Mouse (Mus musculus): Measurements from ENCODE around the gene Apoc2. TPM values are rescaled to one million over a fixed set of nuclear protein-coding genes. Genes with fewer than 3 reads are reported as not detected.

Gene Apoc2
- polyA plus RNA-seq, 1 experiment from 2014 or later = not detected

DNA sequence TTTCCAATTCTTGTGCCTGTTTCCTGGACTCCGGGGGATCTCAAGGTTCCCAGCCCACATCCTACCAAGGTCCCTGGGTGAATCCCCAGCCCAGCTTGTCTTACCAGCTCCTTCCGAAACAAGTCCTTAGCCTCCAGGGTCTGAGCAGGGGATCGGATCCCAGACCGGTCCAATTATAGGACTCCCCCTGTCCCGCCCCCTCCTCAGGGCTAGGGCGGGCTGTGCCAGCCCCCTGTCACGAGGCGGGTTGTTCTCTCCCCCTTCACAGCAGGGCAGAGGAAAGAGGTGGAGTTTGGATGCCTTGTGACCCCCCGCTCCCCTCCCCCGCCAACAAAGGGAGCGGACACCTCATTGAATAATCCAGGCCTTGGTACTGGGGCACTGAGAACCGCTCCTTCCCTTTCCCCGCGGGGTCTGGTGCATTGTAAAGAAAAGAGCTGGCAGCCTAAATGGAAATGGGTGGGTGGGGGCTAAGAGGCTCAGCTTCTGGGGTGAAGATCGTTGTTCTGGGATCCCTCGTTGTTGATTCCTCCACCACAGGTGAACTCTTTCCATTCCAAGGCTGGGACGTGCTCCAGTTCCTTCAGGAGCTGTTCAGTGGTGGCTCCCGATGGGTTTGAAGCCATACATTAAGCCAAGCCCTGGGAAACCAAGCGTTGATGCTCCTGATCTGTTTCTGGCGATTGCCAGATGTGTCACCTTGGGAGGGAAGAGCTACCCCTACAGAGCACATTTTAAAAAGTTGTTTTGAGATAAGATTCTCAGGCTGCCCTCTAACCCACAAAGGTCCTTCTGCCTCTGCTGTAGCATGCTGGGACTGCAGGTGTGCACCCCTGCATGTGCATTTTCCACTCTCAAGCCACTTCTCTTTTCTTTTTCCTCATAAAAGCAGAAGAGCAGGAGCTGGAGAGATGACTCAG, 21.4 kb upstream of the Apoc2 start, which contains the start of gene Apoe:
Gene Apoe, minus strand, starts transcription at position 282 of the 920 bp plus-strand sequence.
- peak within 1 kb of the TSS; percentile 72 for H3K9ac ChIP-seq
- peaks cover 46% of the 10 kb centered on the region for H3K36me3 ChIP-seq
- peak within 1 kb of the TSS; percentile 83 for H3K4me2 ChIP-seq
- 1% methylated on average over 20 of the region's 20 CpGs for WGBS
- H3K4me1 ChIP-seq = peaks cover 25% of the 10 kb centered on the region
- no peaks in the 10 kb centered on the region for H3K27me3 ChIP-seq
- H3K4me3 ChIP-seq = peak within 1 kb of the TSS; percentile 45
- peaks cover 7% of the 10 kb centered on the region; the same call in 1 of the 2 replicates for H3K9me3 ChIP-seq
- ATAC-seq (ENCODE audit: insufficient number of reproducible peaks, insufficient read depth, low FRiP score, low TSS enrichment, low read depth) = no peak
- peak within 1 kb of the TSS; percentile 62 for H3K27ac ChIP-seq

DNA sequence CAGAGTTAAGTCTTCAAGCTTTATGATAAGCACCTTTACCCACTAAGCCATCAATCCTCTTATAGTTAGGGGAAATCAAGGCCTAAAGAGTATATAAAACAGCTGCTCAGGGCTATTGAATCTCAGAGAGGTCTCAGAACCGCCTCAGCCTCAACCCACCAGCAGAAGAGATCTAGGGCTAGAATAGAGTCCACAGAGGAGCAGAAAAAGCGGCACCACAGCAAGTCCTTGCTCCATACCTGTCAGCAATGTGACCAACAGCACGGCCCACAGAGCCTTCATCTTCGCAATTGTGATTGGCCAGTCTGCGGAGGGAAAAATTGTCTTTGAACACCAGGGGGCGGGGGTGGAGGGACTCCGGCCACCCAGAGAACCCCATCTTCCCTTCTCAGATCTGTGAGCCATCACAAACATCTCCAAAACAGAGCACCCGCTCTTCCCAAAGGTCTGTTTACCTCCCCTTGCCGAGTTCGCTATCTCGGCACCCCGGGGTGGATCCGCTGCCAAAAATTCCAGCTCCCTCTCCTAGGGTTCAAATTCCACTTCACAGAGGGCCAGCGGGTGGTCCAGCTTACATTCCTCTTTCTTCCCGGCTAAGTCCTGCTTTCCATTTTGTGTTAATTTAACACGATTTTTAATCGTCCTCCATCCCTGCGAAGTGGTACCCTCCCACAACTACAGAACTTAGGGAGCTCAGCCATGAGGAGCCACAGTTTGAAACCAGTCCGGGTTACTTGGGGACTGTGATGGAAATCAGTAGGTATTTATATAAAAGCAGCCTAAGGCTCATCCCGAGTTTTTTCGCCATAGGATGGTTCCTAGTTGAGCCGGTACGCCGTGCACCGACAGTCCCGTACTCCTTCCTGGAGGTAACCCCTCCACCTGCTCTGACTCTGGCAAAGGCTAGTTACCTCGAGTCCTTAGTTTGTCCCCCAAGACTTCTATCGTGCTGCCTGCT, 20.5 kb upstream of the Apoc2 start:
- Histone ChIP-seq H3K27me3 (no peaks in the 10 kb centered on the region), H3K36me3 (peaks cover 37% of the 10 kb centered on the region), H3K9me3 (peaks cover 7% of the 10 kb centered on the region; the same call in 1 of the 2 replicates), H3K4me3 (peak overlapping the region; percentile 45), H3K4me2 (peak overlapping the region; percentile 83), H3K4me1 (peaks cover 28% of the 10 kb centered on the region), H3K27ac (peak overlapping the region; percentile 62), H3K9ac (peak overlapping the region; percentile 72)
- ATAC-seq (ENCODE audit: insufficient number of reproducible peaks, insufficient read depth, low FRiP score, low TSS enrichment, low read depth) = no peak
- WGBS = 2% methylated on average over 28 of the region's 28 CpGs

DNA sequence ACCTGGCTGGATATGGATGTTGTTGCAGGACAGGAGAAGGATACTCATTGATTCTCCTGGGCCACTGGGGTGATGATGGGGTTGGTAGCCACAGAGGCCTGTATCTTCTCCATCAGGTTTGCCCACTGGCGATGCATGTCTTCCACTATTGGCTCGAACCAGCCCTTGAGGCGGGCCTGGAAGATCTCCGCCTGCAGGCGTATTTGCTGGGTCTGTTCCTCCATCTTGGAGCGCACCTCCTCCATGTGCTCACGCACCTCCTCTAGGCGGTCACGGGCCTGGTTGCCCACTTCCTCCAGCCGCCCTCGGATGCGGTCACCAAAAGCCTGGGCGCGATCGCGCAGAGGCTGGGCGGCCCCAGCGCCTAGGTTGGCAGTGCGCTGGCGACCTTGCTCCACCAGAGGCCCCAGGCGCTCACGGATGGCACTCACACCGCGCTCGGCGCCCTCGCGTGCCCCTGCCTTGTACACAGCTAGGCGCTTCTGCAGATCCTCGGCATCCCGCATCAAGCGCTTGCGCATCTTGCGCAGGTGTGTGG, 18.7 kb upstream of the Apoc2 start:
- H3K9me3 ChIP-seq = peaks cover 7% of the 10 kb centered on the region; the same call in 1 of the 2 replicates
- no peak overlapping the region for H3K4me3 ChIP-seq
- no peak for ATAC-seq (ENCODE audit: insufficient number of reproducible peaks, insufficient read depth, low FRiP score, low TSS enrichment, low read depth)
- H3K27ac ChIP-seq = no peak overlapping the region
- peaks cover 32% of the 10 kb centered on the region for H3K4me1 ChIP-seq
- WGBS = 94% methylated on average over 34 of the region's 34 CpGs
- no peaks in the 10 kb centered on the region for H3K27me3 ChIP-seq
- no peak overlapping the region for H3K4me2 ChIP-seq
- peaks cover 20% of the 10 kb centered on the region for H3K36me3 ChIP-seq
- H3K9ac ChIP-seq = no peak overlapping the region

DNA sequence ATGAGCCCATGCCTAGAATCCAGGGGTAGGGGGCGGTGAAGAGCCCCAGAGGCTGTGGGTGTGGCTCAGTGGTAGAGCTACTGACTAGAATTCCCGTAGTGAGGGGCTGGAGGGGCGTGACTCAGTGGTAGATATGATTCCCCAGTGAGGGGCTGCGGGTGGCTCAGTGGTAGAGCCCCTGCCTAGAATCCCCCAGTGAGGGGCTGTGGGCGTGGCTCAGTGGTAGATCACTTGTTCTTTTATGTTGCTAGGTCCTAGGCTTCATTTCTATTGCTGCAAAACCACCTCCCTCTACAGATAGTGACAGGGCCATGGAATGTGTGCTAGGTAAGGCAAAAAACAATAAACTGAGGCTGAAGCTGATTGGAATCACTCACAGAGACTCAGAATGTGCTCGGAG, 18.1 kb upstream of the Apoc2 start:
- peaks cover 30% of the 10 kb centered on the region for H3K4me1 ChIP-seq

DNA sequence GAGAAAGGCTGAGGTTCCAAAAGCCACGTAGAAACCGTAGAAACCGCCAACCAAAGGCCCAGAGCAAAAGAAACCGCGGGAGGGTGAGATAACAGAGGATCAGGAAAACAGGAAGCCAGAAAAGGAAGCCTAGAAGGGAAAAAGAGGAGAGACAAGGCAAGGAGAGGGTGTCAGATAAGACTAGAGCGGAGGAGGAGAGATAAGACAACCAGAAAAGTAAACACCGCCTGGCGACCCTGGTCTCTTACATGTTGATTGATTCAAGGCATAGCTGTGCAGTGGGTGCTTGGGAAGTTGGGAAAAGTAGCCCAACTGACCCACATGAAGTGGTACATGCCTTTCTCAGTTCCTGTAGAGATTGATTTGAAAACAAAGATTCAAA, 17.5 kb upstream of the Apoc2 start:
- no peak overlapping the region for H3K4me2 ChIP-seq
- ATAC-seq (ENCODE audit: insufficient number of reproducible peaks, insufficient read depth, low FRiP score, low TSS enrichment, low read depth) = no peak
- H3K9ac ChIP-seq = no peak overlapping the region
- H3K9me3 ChIP-seq = peaks cover 7% of the 10 kb centered on the region; the same call in 1 of the 2 replicates
- WGBS = 55% methylated on average over 8 of the region's 8 CpGs
- no peak overlapping the region for H3K4me3 ChIP-seq
- no peaks in the 10 kb centered on the region for H3K27me3 ChIP-seq
- no peak overlapping the region for H3K27ac ChIP-seq
- H3K4me1 ChIP-seq = peaks cover 26% of the 10 kb centered on the region
- H3K36me3 ChIP-seq = peaks cover 16% of the 10 kb centered on the region

More for the DNA sequence above, 18.1 kb upstream of the Apoc2 start:
- no peak overlapping the region for H3K9ac ChIP-seq
- no peak for ATAC-seq (ENCODE audit: insufficient number of reproducible peaks, insufficient read depth, low FRiP score, low TSS enrichment, low read depth)
- H3K36me3 ChIP-seq = peaks cover 19% of the 10 kb centered on the region
- H3K27ac ChIP-seq = no peak overlapping the region
- H3K9me3 ChIP-seq = peaks cover 7% of the 10 kb centered on the region; the same call in 1 of the 2 replicates
- WGBS = 87% methylated on average over 6 of the region's 6 CpGs
- H3K4me3 ChIP-seq = no peak overlapping the region
- H3K4me2 ChIP-seq = no peak overlapping the region
- no peaks in the 10 kb centered on the region for H3K27me3 ChIP-seq

DNA sequence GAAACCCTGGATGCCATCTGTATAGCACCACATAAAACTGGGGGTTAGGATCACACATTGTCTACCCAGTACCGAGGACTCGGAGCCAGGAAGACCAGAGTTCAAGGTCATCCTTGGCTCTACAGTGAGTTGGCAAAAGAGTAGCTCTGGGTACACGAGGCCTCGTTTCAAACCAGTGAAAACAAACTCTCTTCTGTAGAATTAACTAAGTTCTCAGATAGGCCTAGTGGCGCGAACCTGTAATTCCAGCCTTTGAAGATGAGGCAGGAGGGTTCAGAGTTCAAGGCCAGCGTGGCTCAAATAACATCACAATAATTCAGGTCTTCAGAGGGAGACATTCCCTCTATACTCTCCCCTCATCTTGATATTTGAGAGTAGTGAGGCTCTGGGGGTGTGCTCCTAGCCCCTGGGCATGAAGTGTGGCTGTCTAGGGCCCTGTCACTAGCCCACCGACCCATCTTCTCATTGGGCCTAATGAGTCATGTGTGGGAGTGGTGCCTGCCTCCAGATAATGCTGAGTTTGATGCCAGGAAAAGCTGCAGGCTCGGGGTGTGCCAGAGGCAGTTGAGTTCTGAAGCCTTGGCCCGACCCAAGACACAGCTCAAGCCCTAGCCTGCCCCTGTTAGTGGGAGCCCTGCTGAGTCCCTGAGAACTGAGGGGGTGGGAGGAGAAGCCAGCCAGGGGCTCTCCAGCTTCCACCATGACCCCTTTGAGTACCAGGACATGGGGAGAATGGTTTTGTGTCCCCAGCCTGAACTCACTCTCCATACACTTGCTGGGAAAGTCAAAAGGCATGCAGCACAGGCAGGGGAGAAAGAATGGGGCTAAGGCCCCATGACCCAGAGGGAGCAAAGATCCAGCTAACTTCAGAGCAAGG, 16.8 kb upstream of the Apoc2 start:
- H3K9ac ChIP-seq = no peak overlapping the region
- no peak overlapping the region for H3K4me2 ChIP-seq
- peaks cover 24% of the 10 kb centered on the region for H3K4me1 ChIP-seq
- H3K27ac ChIP-seq = no peak overlapping the region
- H3K9me3 ChIP-seq = peaks cover 7% of the 10 kb centered on the region; the same call in 1 of the 2 replicates
- ATAC-seq (ENCODE audit: insufficient number of reproducible peaks, insufficient read depth, low FRiP score, low TSS enrichment, low read depth) = no peak
- H3K36me3 ChIP-seq = peaks cover 15% of the 10 kb centered on the region
- no peaks in the 10 kb centered on the region for H3K27me3 ChIP-seq
- no peak overlapping the region for H3K4me3 ChIP-seq
- 85% methylated on average over 10 of the region's 10 CpGs for WGBS

DNA sequence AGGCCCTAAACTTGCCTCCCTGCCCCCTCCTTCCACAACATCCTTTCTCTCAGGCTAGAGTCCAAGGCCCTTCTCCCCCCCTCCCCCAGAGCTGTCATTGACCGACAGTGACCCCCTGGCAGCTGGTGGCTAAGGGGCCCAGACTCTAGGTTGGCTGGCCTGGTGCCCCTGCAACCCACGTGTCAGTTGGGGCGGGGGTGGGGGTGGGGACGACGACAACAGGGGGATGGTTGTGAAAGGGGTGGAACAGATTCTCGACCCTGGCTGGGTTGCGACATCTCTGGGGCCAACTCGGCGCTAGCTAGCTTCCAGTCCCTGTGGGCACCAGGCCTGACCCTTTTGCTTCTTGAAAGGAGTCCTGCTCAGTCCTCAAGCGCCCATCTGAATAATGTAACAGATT, 15.7 kb upstream of the Apoc2 start:
- WGBS = 34% methylated on average over 10 of the region's 10 CpGs

DNA sequence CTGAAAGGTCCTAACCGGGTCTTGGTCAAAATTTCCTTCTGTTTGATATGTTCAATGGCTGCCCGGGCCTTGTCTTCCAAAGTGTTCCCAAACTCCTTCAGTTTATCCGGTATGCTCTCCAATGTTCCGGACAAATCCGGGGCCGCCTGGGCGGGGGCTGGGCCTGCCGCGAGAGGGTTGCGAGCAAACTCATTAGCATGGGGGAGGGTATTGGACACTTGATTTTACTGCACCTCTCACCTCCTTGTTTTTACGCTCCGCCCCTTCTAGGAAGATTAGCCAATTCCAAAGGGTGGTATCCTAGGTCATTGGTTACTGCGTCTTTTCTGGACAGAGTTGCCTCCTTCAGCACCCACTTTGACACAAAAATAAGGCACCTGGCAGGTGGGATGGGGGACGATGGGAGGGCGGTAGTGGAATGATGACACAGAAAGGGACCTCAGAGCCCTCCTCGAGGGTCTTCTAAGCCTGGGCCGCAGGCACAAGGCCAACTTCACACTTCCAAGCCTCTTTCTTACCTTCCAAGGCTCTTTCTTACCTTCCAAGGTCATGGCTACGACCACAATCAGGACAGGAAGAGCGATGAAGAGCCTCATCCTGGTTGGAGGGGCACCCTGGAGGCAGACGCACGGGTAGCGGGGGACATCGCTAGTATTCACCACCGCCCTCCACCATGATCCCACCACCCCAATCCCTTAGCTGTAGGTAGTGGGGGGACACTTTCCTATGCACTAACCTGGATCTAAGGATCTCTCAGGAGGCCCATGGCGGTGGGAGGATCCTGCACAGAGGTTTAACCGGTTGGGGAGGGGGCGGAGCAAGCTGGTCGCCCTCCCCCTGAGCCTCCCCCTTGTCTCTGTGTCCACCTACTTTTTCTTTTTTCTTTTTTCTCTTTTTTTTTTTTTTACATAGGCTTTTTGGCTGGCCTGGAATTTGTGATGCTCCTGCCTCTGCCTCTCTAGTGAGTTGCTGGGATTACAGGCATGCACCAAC, 14.4 kb upstream of the Apoc2 start, which contains the start of gene Apoc1:
Gene Apoc1, minus strand, starts transcription at position 788 of the 993 bp plus-strand sequence.
- peak within 1 kb of the TSS; percentile 12; the same call in 1 of the 2 replicates for H3K9ac ChIP-seq
- H3K27ac ChIP-seq = no peak within 1 kb of the TSS
- no peak for ATAC-seq (ENCODE audit: insufficient number of reproducible peaks, insufficient read depth, low FRiP score, low TSS enrichment, low read depth)
- no peaks in the 10 kb centered on the region for H3K27me3 ChIP-seq
- peaks cover 6% of the 10 kb centered on the region for H3K4me1 ChIP-seq
- peaks cover 7% of the 10 kb centered on the region; the same call in 1 of the 2 replicates for H3K9me3 ChIP-seq
- peaks cover 13% of the 10 kb centered on the region for H3K36me3 ChIP-seq
- H3K4me2 ChIP-seq = no peak within 1 kb of the TSS
- H3K4me3 ChIP-seq = no peak within 1 kb of the TSS
- 47% methylated on average over 28 of the region's 28 CpGs for WGBS

More for the DNA sequence above, 15.7 kb upstream of the Apoc2 start:
- no peak for ATAC-seq (ENCODE audit: insufficient number of reproducible peaks, insufficient read depth, low FRiP score, low TSS enrichment, low read depth)
- Histone ChIP-seq H3K4me2 (no peak overlapping the region), H3K4me3 (no peak overlapping the region), H3K9ac (peak overlapping the region; percentile 12; the same call in 1 of the 2 replicates), H3K27ac (no peak overlapping the region), H3K9me3 (peaks cover 7% of the 10 kb centered on the region; the same call in 1 of the 2 replicates), H3K36me3 (peaks cover 15% of the 10 kb centered on the region), H3K27me3 (no peaks in the 10 kb centered on the region), H3K4me1 (peaks cover 12% of the 10 kb centered on the region)

DNA sequence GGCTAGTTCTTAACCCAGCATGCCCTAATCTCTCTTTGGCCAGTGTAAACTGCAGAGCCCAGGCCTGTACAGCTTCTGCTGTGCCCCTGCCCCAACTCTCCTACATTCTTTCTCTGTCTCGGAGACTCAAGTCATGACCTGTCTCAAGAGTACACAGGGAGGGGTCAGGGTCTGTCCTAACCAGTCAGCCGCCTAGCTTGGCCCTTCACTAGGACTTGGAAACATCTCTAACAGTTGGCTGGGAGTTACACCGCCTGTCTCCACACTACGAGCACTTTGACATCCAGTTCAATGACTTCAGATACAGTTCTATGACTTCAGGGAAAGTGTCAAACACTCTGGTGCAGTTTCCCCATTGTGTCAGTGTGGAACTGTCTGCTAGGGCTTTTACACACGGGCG, 13.7 kb upstream of the Apoc2 start:
- H3K9ac ChIP-seq = no peak overlapping the region
- 0 out of 2 replicates have a peak, but pooled peaks cover 2% of the 10 kb centered on the region for H3K9me3 ChIP-seq
- no peak overlapping the region for H3K4me2 ChIP-seq
- H3K27ac ChIP-seq = no peak overlapping the region
- WGBS = 78% methylated on average over 6 of the region's 6 CpGs
- H3K27me3 ChIP-seq = no peaks in the 10 kb centered on the region
- peaks cover 6% of the 10 kb centered on the region for H3K36me3 ChIP-seq
- H3K4me3 ChIP-seq = no peak overlapping the region
- ATAC-seq (ENCODE audit: insufficient number of reproducible peaks, insufficient read depth, low FRiP score, low TSS enrichment, low read depth) = no peak
- peaks cover 6% of the 10 kb centered on the region for H3K4me1 ChIP-seq

Data from embryonic facial prominence, embryonic 13.5 days (tissue).